Mouse (Mus musculus) thymus, adult 2 months (tissue): Measurements from ENCODE around the gene Bnipl.

Source experiments
- CTCF ChIP-seq: fragments of 200-500 bp; IDR thresholded peaks from 2 replicates; pipeline ENCODE4 v1.5.1; 2012; ENCODE audit warnings: mild to moderate bottlenecking, control low read depth, low read length, moderate library complexity, borderline replicate concordance; ENCODE audit not compliant: control insufficient read depth, poor library complexity, insufficient read depth; ENCODE audit errors: extremely low read depth
- POLR2A ChIP-seq: fragments of 200-500 bp; IDR thresholded peaks from 2 replicates; pipeline ENCODE4 v1.6.1; 2012; ENCODE audit warnings: mild to moderate bottlenecking, low read length, control low read depth, moderate library complexity; ENCODE audit not compliant: control insufficient read depth, poor library complexity, insufficient read depth; ENCODE audit errors: extremely low read depth

GRCm38 (mm10) chr3:95283589-95283941 lies 32.6 kb upstream of the Bnipl start:
- no peak for TF ChIP-seq POLR2A
- no peak for TF ChIP-seq CTCF
